Mouse (Mus musculus): ENCODE measurements around the gene Fli1. TPM values are rescaled to one million over a fixed set of nuclear protein-coding genes. Genes with fewer than 3 reads are reported as not detected.
A peak's percentile ranks its signal among the peaks of the same experiment; 100 is the strongest.

Fli1 gene
- polyA plus RNA-seq, 1 experiment from 2014 or later = 21.6 TPM

DNA sequence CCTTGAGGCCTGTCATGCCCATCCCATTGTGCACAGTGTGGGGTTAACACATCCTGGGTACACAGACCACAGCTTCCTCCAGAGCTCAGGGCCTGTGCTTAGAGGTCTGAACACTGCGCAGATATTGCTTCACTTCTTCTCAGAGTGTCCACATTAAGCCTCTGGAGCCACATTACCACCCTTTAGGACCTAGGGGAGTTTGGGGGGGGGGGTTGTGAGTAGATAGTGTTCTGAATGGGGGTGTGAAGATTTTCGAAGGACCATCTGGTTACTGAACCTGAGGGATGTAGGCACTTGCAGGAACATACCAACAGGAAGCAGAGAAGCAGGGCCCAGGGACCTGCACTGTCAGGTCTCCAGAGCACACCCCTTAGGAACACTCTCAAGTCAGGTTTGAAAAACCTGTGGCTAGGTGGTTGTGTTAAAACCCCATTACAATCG is 3.3 kb downstream of the Fli1 start:
- Histone ChIP-seq H3K36me3 (ENCODE audit: insufficient read depth, low read length) (no peaks in the 10 kb centered on the region), H3K9ac (ENCODE audit: low read depth, low read length) (0 out of 2 replicates have a peak overlapping the region, but pooled peaks have one; percentile 35), H3K9me3 (replicated peaks; ENCODE audit: low read length) (no peaks in the 10 kb centered on the region), H3K4me3 (replicated peaks; ENCODE audit: low read depth, low read length) (peak overlapping the region; percentile 78), H3K4me2 (ENCODE audit: low read length) (peak overlapping the region; percentile 92), H3K4me1 (replicated peaks; ENCODE audit: insufficient read depth, low read length) (peaks cover 12% of the 10 kb centered on the region), H3K27ac (no peak overlapping the region), H3K27me3 (ENCODE audit: insufficient read depth, low read length) (0 out of 2 replicates have a peak, but pooled peaks cover 9% of the 10 kb centered on the region)
- 46% methylated on average over 3 of the region's 3 CpGs for WGBS
- TF ChIP-seq CTCF (IDR thresholded peaks at IDR 0.05; ENCODE audit: low read depth) = no peak
- ATAC-seq (replicated peaks; ENCODE audit: low FRiP score, low read depth) (no peak), DNase-seq (ENCODE audit: low spot score) (no peak)

DNA sequence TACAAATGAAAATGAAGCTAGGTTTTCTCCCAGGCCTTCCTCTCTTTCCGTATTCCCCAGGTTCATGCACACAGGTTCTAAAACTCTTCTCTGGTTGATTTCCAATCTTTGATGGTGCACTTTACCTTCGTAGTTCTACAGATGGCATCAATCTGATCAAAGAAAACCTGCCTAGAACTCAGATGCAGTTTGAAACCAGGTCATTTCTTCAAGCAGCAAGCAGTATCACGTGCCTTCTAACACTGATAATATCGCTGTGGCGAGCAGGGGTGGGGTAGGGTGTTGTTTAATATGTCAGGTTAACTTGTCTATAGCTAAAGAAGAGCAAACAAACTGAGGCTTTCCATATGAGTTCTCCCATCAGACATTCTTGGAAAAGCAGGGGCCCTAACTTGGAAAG is 4.5 kb downstream of the Fli1 start:
- H3K4me3 ChIP-seq (replicated peaks; ENCODE audit: low read depth, low read length) = no peak overlapping the region
- H3K27me3 ChIP-seq (ENCODE audit: insufficient read depth, low read length) = 0 out of 2 replicates have a peak, but pooled peaks cover 5% of the 10 kb centered on the region
- no peak for ATAC-seq (replicated peaks; ENCODE audit: low FRiP score, low read depth)
- peaks cover 8% of the 10 kb centered on the region for H3K4me1 ChIP-seq (replicated peaks; ENCODE audit: insufficient read depth, low read length)
- H3K36me3 ChIP-seq (ENCODE audit: insufficient read depth, low read length) = no peaks in the 10 kb centered on the region
- H3K4me2 ChIP-seq (ENCODE audit: low read length) = peak overlapping the region; percentile 92
- WGBS = 80% methylated on average over 5 of the region's 5 CpGs
- no peak overlapping the region for H3K27ac ChIP-seq
- no peak overlapping the region for H3K9ac ChIP-seq (ENCODE audit: low read depth, low read length)
- no peak for TF ChIP-seq CTCF (IDR thresholded peaks at IDR 0.05; ENCODE audit: low read depth)
- H3K9me3 ChIP-seq (replicated peaks; ENCODE audit: low read length) = no peaks in the 10 kb centered on the region
- DNase-seq (ENCODE audit: low spot score) = no peak

DNA sequence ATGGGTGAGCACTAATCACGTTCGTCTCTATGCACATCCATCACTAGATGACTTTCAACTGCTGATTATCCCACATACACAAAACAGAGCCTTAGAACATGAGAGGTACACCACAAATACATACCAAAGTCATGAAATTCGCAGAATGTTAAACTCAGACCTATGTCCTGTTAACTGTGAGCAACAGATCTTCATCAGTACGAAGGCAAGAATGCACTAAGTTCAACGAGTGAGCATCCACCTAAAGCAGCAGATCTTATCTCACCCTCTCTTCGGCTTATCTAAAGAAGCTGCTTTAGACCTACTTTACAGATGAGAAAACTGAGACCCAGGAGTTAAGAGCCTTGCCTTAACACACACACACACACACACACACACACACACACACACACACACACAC is 5.0 kb downstream of the Fli1 start:
- no peak for DNase-seq (ENCODE audit: low spot score)
- ATAC-seq (replicated peaks; ENCODE audit: low FRiP score, low read depth) = no peak
- Histone ChIP-seq H3K4me2 (ENCODE audit: low read length) (peak overlapping the region; percentile 18; the same call in 1 of the 2 replicates), H3K4me1 (replicated peaks; ENCODE audit: insufficient read depth, low read length) (peaks cover 4% of the 10 kb centered on the region; the same call in 1 of the 2 replicates), H3K27ac (no peak overlapping the region), H3K36me3 (ENCODE audit: insufficient read depth, low read length) (no peaks in the 10 kb centered on the region), H3K9ac (ENCODE audit: low read depth, low read length) (no peak overlapping the region), H3K9me3 (replicated peaks; ENCODE audit: low read length) (no peaks in the 10 kb centered on the region), H3K27me3 (ENCODE audit: insufficient read depth, low read length) (0 out of 2 replicates have a peak, but pooled peaks cover 5% of the 10 kb centered on the region), H3K4me3 (replicated peaks; ENCODE audit: low read depth, low read length) (no peak overlapping the region)
- 70% methylated on average over 6 of the region's 6 CpGs for WGBS
- TF ChIP-seq CTCF (IDR thresholded peaks at IDR 0.05; ENCODE audit: low read depth) = no peak

DNA sequence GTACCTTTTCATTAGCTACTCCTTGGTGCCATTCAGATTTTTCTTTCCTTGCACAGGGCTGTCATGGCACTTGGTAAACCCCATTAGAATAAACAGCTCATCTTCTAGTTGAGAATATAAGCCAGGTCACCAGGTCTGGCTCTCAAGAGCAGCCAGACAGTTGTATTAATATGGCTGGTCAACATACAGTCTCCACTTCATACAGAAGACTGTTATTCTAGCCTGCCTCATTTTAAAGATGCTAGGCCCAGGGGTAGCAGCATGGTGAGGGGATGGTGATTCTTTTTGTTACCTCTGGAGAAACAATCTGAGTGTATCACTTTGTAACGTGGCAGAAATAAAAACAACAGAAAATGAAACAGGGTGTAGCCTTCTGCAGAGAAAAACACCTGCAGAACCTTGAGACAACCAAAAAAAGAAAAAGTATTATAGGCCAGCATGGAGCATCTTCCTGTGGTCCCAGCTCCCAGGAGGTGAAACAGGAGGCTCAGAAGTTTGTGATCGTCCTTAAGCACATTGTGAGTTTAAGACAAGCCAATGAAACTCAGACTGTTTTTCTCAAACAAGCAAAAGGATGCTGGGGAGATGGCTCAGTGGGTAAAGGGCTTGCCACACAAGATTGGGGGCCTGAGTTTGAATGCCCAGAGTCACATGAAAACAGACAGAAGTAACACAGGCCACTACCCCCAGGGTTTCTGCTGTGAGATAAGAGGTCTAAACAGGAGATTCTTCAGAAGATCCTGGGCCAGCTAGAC is 7.3 kb downstream of the Fli1 start:
- H3K4me1 ChIP-seq (replicated peaks; ENCODE audit: insufficient read depth, low read length) = no peaks in the 10 kb centered on the region
- 55% methylated on average over 2 of the region's 2 CpGs for WGBS
- H3K27ac ChIP-seq = no peak overlapping the region
- H3K9ac ChIP-seq (ENCODE audit: low read depth, low read length) = no peak overlapping the region
- no peak overlapping the region for H3K4me3 ChIP-seq (replicated peaks; ENCODE audit: low read depth, low read length)
- no peak for TF ChIP-seq CTCF (IDR thresholded peaks at IDR 0.05; ENCODE audit: low read depth)
- H3K4me2 ChIP-seq (ENCODE audit: low read length) = no peak overlapping the region
- no peaks in the 10 kb centered on the region for H3K27me3 ChIP-seq (ENCODE audit: insufficient read depth, low read length)
- no peak for DNase-seq (ENCODE audit: low spot score)
- H3K36me3 ChIP-seq (ENCODE audit: insufficient read depth, low read length) = no peaks in the 10 kb centered on the region
- H3K9me3 ChIP-seq (replicated peaks; ENCODE audit: low read length) = no peaks in the 10 kb centered on the region
- no peak for ATAC-seq (replicated peaks; ENCODE audit: low FRiP score, low read depth)

DNA sequence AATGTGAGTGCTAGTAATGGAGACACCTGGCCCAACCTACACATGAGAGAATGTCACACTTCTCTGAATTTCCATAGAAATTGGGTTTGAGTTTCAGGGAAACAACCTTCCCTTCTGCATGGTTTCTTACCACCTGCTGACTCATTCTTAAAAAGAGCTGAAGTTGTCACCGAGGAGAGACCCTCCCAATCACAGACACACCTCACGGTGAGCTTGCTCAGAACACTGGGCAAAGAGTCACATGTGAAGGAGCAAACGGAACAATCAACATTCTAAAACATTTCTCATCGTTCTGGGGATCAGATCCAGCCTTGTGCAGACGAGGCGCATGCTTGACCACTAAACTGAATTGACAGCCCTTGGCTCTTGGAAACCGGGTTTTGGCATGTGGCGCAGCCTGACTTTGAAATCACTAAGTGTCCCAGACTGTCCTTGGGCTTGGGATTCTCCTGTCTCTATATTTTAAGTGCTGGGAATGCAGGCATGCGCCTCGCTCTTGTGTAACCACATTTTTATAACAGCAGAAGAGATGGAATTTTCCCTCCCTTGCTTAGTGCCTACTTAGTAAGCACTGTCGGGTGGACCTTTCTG is 8.5 kb downstream of the Fli1 start:
- DNase-seq (ENCODE audit: low spot score) = no peak
- ATAC-seq (replicated peaks; ENCODE audit: low FRiP score, low read depth) = no peak
- 83% methylated on average over 11 of the region's 11 CpGs for WGBS

DNA sequence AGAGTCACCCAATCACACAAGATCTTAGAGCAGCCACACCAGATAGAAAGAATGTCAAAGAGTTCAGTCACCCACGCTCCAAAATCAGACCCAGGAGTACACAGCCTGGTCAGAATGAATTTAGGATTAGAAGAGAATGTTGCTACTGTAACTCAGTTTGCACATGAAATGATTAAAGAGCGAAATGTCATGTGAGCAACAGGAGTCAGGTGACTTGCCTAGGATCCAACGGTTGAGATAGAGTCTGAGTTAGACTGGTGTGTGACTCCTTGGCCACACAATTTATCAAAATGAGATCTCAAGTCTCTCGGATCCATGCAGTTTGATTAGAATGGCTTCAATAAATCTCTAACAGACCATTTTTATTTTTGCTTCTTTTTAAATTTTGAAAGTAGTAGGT is 11.1 kb downstream of the Fli1 start:
- WGBS = 69% methylated on average over 4 of the region's 4 CpGs
- TF ChIP-seq CTCF (IDR thresholded peaks at IDR 0.05; ENCODE audit: low read depth) = no peak
- H3K9me3 ChIP-seq (replicated peaks; ENCODE audit: low read length) = no peaks in the 10 kb centered on the region

More for the DNA sequence above, 8.5 kb downstream of the Fli1 start:
- TF ChIP-seq CTCF (IDR thresholded peaks at IDR 0.05; ENCODE audit: low read depth) = no peak
- Histone ChIP-seq H3K27me3 (ENCODE audit: insufficient read depth, low read length) (no peaks in the 10 kb centered on the region), H3K36me3 (ENCODE audit: insufficient read depth, low read length) (no peaks in the 10 kb centered on the region), H3K4me1 (replicated peaks; ENCODE audit: insufficient read depth, low read length) (no peaks in the 10 kb centered on the region), H3K27ac (no peak overlapping the region), H3K4me2 (ENCODE audit: low read length) (no peak overlapping the region), H3K9me3 (replicated peaks; ENCODE audit: low read length) (no peaks in the 10 kb centered on the region), H3K9ac (ENCODE audit: low read depth, low read length) (no peak overlapping the region), H3K4me3 (replicated peaks; ENCODE audit: low read depth, low read length) (no peak overlapping the region)

More for the DNA sequence above, 11.1 kb downstream of the Fli1 start:
- Histone ChIP-seq H3K9ac (ENCODE audit: low read depth, low read length) (no peak overlapping the region), H3K4me2 (ENCODE audit: low read length) (no peak overlapping the region), H3K27ac (no peak overlapping the region), H3K4me1 (replicated peaks; ENCODE audit: insufficient read depth, low read length) (no peaks in the 10 kb centered on the region), H3K27me3 (ENCODE audit: insufficient read depth, low read length) (no peaks in the 10 kb centered on the region), H3K4me3 (replicated peaks; ENCODE audit: low read depth, low read length) (no peak overlapping the region), H3K36me3 (ENCODE audit: insufficient read depth, low read length) (no peaks in the 10 kb centered on the region)
- ATAC-seq (replicated peaks; ENCODE audit: low FRiP score, low read depth) (no peak), DNase-seq (ENCODE audit: low spot score) (no peak)
